Mouse (Mus musculus) limb, embryonic 14.5 days (tissue): ENCODE data around the gene Ifnar1. TPM values are rescaled to one million over a fixed set of nuclear protein-coding genes. Genes with fewer than 3 reads are reported as not detected.

Experiments
- ATAC-seq: fragments of 200-750 bp; cut with Nextera tagmentation; 2 replicates; pipeline ENCODE4 v1.8.0; 2017; ENCODE audit warnings: low read depth, moderate number of reproducible peaks, moderate TSS enrichment; ENCODE audit not compliant: low FRiP score
- DNase-seq: peaks from one replicate; pipeline ENCODE4 v3.0.0-alpha.2; 2015; ENCODE audit warnings: low spot score
- H3K27ac ChIP-seq: fragments of 300-500 bp; sonication (generic); replicated peaks from 2 replicates; pipeline ENCODE4 v1.5.1; 2014; ENCODE audit warnings: low read depth, mild to moderate bottlenecking, low read length, moderate library complexity, mixed read lengths
- H3K27me3 ChIP-seq: fragments of 300-500 bp; sonication (generic); 2 replicates; pipeline ENCODE4 v1.6.1; 2014; ENCODE audit warnings: low read length, mixed read lengths; ENCODE audit not compliant: control insufficient read depth, insufficient read depth
- H3K36me3 ChIP-seq: fragments of 300-500 bp; sonication (generic); 2 replicates; pipeline ENCODE4 v1.6.1; 2014; ENCODE audit warnings: mild to moderate bottlenecking, low read length, moderate library complexity, mixed read lengths; ENCODE audit not compliant: control insufficient read depth, insufficient read depth
- H3K4me1 ChIP-seq: fragments of 300-500 bp; sonication (generic); 2 replicates; pipeline ENCODE4 v1.6.1; 2014; ENCODE audit warnings: antibody characterized with exemption, low read length, mixed read lengths; ENCODE audit not compliant: control insufficient read depth, insufficient read depth
- H3K4me2 ChIP-seq: fragments of 300-500 bp; sonication (generic); replicated peaks from 2 replicates; pipeline ENCODE4 v1.6.1; 2014; ENCODE audit warnings: low read depth, mild to moderate bottlenecking, low read length, moderate library complexity; ENCODE audit not compliant: severe bottlenecking
- H3K4me3 ChIP-seq: fragments of 300-500 bp; sonication (generic); replicated peaks from 2 replicates; pipeline ENCODE4 v1.5.1; 2014; ENCODE audit warnings: low read length
- H3K9ac ChIP-seq: fragments of 300-500 bp; sonication (generic); 2 replicates; pipeline ENCODE4 v1.6.1; 2014; ENCODE audit warnings: mild to moderate bottlenecking, low read depth, low read length, moderate library complexity; ENCODE audit not compliant: severe bottlenecking
- H3K9me3 ChIP-seq: fragments of 300-500 bp; sonication (generic); 2 replicates; pipeline ENCODE4 v1.6.1; 2016; ENCODE audit warnings: low read length; ENCODE audit not compliant: control insufficient read depth
- POLR2A ChIP-seq: fragments of 200-500 bp; IDR thresholded peaks from 2 replicates; pipeline ENCODE4 v1.8.0; 2012; ENCODE audit warnings: inconsistent platforms, mild to moderate bottlenecking, moderate library complexity, borderline replicate concordance; ENCODE audit not compliant: insufficient read depth, insufficient read length; ENCODE audit errors: extremely low read depth
- WGBS: fragments of 180-500 bp; shearing (Covaris S2); extraction: QIAGEN DNeasy Blood & Tissue Kit; methylation state at CpG from one replicate; pipeline ENCODE4 v1.1.7; 2014; 5-methylcytosine and 5-hydroxymethylcytosine counted together
- polyA plus RNA-seq, 2 experiments: library from polyadenylated mRNA; depleted of rRNA in 1 of 2; stranded (reverse) in 1 of 2; unstranded in 1 of 2; fragments of >200 nt; fragmentation: Nextera tagmentation in 1 of 2; extraction: Ambion mirVana in 1 of 2; gene quantifications; 2 replicates each; pipeline versions ENCODE4 v1.2.1 to v1.2.3; 2012 to 2014

Gene Ifnar1
- polyA plus RNA-seq, 2 experiments = 45.3 to 53.7 TPM

GRCm38 (mm10) chr16:91538513-91538912 is 53.5 kb downstream of the Ifnar1 start:
- DNase-seq (no peak), ATAC-seq (no peak)
- no peak overlapping the region for H3K4me3 ChIP-seq
- no peak for TF ChIP-seq POLR2A
- H3K36me3 ChIP-seq = no peaks in the 10 kb centered on the region
- H3K4me2 ChIP-seq = no peak overlapping the region
- no peak overlapping the region for H3K27ac ChIP-seq
- WGBS = 50% methylated on average over 9 of the region's 9 CpGs
- H3K9me3 ChIP-seq = no peaks in the 10 kb centered on the region
- H3K9ac ChIP-seq = no peak overlapping the region
- H3K27me3 ChIP-seq = peaks cover 4% of the 10 kb centered on the region; the same call in 1 of the 2 replicates
- H3K4me1 ChIP-seq = 0 out of 2 replicates have a peak, but pooled peaks cover 6% of the 10 kb centered on the region

- DNase-seq = no peak
- H3K4me3 ChIP-seq = no peak overlapping the region
- no peak for TF ChIP-seq POLR2A
- 38% methylated on average over 10 of the region's 10 CpGs for WGBS
- no peaks in the 10 kb centered on the region for H3K27me3 ChIP-seq
- no peak overlapping the region for H3K9ac ChIP-seq
- no peaks in the 10 kb centered on the region for H3K36me3 ChIP-seq
- H3K4me2 ChIP-seq = peak overlapping the region; percentile 16; the same call in 1 of the 2 replicates
- H3K4me1 ChIP-seq = 0 out of 2 replicates have a peak, but pooled peaks cover 6% of the 10 kb centered on the region
- ATAC-seq = no peak
- H3K9me3 ChIP-seq = no peaks in the 10 kb centered on the region
- H3K27ac ChIP-seq = no peak overlapping the region
These were observed 56.6 kb downstream of the Ifnar1 start for GRCm38 (mm10) chr16:91541573-91542081.

- Histone ChIP-seq H3K4me3 (no peak overlapping the region), H3K4me1 (peaks cover 13% of the 10 kb centered on the region), H3K27me3 (no peaks in the 10 kb centered on the region), H3K9ac (no peak overlapping the region), H3K9me3 (no peaks in the 10 kb centered on the region), H3K27ac (no peak overlapping the region), H3K36me3 (no peaks in the 10 kb centered on the region), H3K4me2 (no peak overlapping the region)
- 87% methylated on average over 1 of the region's 1 CpGs for WGBS
- TF ChIP-seq POLR2A = no peak
- no peak for ATAC-seq
- DNase-seq = no peak
These were observed 58.6 kb downstream of the Ifnar1 start for GRCm38 (mm10) chr16:91543619-91544018.

GRCm38 (mm10) chr16:91545597-91546281 is 60.7 kb downstream of the Ifnar1 start:
- DNase-seq = no peak
- H3K36me3 ChIP-seq = 0 out of 2 replicates have a peak, but pooled peaks cover 3% of the 10 kb centered on the region
- H3K9ac ChIP-seq = no peak overlapping the region
- no peaks in the 10 kb centered on the region for H3K27me3 ChIP-seq
- no peak overlapping the region for H3K4me2 ChIP-seq
- H3K4me3 ChIP-seq = no peak overlapping the region
- H3K9me3 ChIP-seq = no peaks in the 10 kb centered on the region
- ATAC-seq = no peak
- peaks cover 14% of the 10 kb centered on the region for H3K4me1 ChIP-seq
- 55% methylated on average over 10 of the region's 10 CpGs for WGBS
- no peak for TF ChIP-seq POLR2A
- no peak overlapping the region for H3K27ac ChIP-seq

- no peak for DNase-seq
- TF ChIP-seq POLR2A = no peak
These were observed 61.4 kb downstream of the Ifnar1 start for GRCm38 (mm10) chr16:91546391-91546835.

More at GRCm38 (mm10) chr16:91546391-91546835, 61.4 kb downstream of the Ifnar1 start:
- WGBS = 16% methylated on average over 14 of the region's 14 CpGs
- H3K9ac ChIP-seq = peak overlapping the region; percentile 91
- ATAC-seq = peak; percentile 50; the same call in 1 of the 2 replicates
- H3K27me3 ChIP-seq = no peaks in the 10 kb centered on the region
- peaks cover 14% of the 10 kb centered on the region for H3K4me1 ChIP-seq
- 0 out of 2 replicates have a peak, but pooled peaks cover 3% of the 10 kb centered on the region for H3K36me3 ChIP-seq
- H3K4me3 ChIP-seq = peak overlapping the region; percentile 89
- no peak overlapping the region for H3K27ac ChIP-seq
- H3K9me3 ChIP-seq = no peaks in the 10 kb centered on the region
- peak overlapping the region; percentile 58 for H3K4me2 ChIP-seq
